Mouse (Mus musculus) testis, adult 2 months (tissue): ENCODE data around the gene Itpr2.

Experiments used
- CTCF ChIP-seq: fragments of 200-500 bp; IDR thresholded peaks from 2 replicates; pipeline ENCODE4 v1.5.1; 2012; ENCODE audit warnings: low read depth, mild to moderate bottlenecking, inconsistent platforms, low read length, moderate library complexity; ENCODE audit not compliant: control insufficient read depth, insufficient read depth, insufficient replicate concordance
- POLR2A ChIP-seq: fragments of 200-500 bp; IDR thresholded peaks from 2 replicates; pipeline ENCODE4 v1.6.1; 2012; ENCODE audit warnings: low read depth, mild to moderate bottlenecking, inconsistent platforms, low read length, moderate library complexity; ENCODE audit not compliant: control insufficient read depth

DNA sequence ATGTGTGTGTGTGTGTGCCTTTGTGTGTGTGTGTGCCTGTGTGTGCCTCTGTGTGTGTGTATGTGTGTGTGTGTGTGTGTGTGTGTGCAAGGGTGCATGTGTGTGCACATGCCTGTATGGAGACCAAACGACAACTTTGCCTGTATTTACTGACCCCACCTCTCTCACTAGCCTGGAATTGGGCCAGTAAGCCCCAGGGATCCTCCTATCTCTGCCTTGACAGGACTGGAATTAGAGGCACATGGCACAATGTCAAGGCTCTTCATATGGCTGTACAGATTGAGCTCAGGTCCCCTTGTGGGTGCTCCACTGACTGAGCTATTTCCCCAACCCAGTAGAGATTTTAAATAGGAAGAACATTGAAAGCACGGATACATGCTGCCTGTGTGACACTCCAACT lies 198.7 kb downstream of the Itpr2 start:
- TF ChIP-seq CTCF (no peak), POLR2A (no peak)
